Mouse (Mus musculus) hindbrain, embryonic 10.5 days (tissue): ENCODE measurements around the gene Slc7a1. TPM values are rescaled to one million over a fixed set of nuclear protein-coding genes. Genes with fewer than 3 reads are reported as not detected.

Experiments
- DNase-seq: peaks from one replicate; pipeline ENCODE4 v3.0.0-alpha.2; 2017; ENCODE audit warnings: low spot score
- H3K27ac ChIP-seq: fragments of 300-500 bp; sonication (generic); 2 replicates; pipeline ENCODE4 v1.5.1; 2016; ENCODE audit warnings: mild to moderate bottlenecking, moderate library complexity
- H3K27me3 ChIP-seq: fragments of 300-500 bp; sonication (generic); 2 replicates; pipeline ENCODE4 v1.6.1; 2016; ENCODE audit warnings: mild to moderate bottlenecking; ENCODE audit not compliant: poor library complexity, insufficient read depth, severe bottlenecking
- H3K36me3 ChIP-seq: fragments of 300-500 bp; sonication (generic); 2 replicates; pipeline ENCODE4 v1.6.1; 2016; ENCODE audit warnings: mild to moderate bottlenecking, moderate library complexity
- H3K4me1 ChIP-seq: fragments of 300-500 bp; sonication (generic); replicated peaks from 2 replicates; pipeline ENCODE4 v1.6.1; 2016; ENCODE audit warnings: mild to moderate bottlenecking
- H3K4me3 ChIP-seq: fragments of 300-500 bp; sonication (generic); 2 replicates; pipeline ENCODE4 v1.5.1; 2016; ENCODE audit warnings: mild to moderate bottlenecking, moderate library complexity
- H3K9me3 ChIP-seq: fragments of 300-500 bp; sonication (generic); 2 replicates; pipeline ENCODE4 v1.6.1; 2016; ENCODE audit warnings: mild to moderate bottlenecking, moderate library complexity
- WGBS: fragments of 180-500 bp; shearing (Covaris S2); methylation state at CpG from one replicate; pipeline ENCODE4 v1.1.7; 2016; 5-methylcytosine and 5-hydroxymethylcytosine counted together
- polyA plus RNA-seq: library from polyadenylated mRNA; unstranded; fragments of >200 nt; fragmentation: Nextera tagmentation; extraction: Ambion mirVana; gene quantifications from 2 replicates; pipeline ENCODE4 v1.2.1, GENCODE M21; 2016

Gene Slc7a1
- polyA plus RNA-seq, 1 experiment from 2014 or later = 10.8 TPM

DNA sequence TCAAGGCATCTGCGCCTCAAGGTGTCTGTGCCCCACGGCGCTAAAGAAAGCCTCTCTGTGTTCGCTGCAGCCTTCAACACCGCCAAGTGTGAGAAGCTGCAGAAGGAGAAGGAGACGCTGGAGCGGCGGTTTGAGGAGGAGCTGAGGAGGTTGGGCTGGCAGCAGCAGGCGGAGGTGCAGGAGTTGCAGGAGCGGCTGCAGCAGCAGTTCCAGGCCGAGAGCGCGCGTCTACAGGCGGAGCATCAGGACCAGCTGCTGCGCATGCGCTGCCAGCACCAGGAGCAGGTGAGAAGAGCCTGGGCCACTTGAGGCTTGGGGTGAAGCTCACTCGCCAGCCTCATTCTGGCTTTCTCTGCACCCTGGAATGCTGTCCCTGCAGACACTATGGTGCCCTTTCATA, 110.9 kb downstream of the Slc7a1 start:
- H3K4me3 ChIP-seq = no peak overlapping the region
- no peaks in the 10 kb centered on the region for H3K36me3 ChIP-seq
- H3K4me1 ChIP-seq = no peaks in the 10 kb centered on the region
- 74% methylated on average over 18 of the region's 18 CpGs for WGBS
- H3K9me3 ChIP-seq = 0 out of 2 replicates have a peak, but pooled peaks cover 3% of the 10 kb centered on the region
- DNase-seq = no peak
- H3K27ac ChIP-seq = no peak overlapping the region
- no peaks in the 10 kb centered on the region for H3K27me3 ChIP-seq

DNA sequence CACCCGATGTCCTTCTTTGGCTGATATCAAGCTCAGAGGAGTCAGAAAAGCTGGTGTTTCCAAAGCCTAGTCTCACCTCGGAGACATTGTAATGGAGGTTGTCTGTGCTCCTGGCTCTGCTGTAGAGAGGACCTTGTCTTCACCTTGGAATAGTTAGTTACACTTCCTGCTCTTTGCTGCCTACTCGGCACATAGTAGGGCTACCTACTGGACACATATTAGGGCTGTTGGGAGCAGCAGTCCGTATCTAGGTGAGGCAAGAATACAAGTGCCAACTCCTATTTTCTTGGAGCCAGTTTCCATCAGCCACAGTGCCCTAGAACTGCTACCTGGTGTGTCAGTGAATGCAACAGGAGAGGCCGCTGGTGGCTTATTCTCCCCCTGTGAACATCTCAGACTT, 112.2 kb downstream of the Slc7a1 start:
- no peaks in the 10 kb centered on the region for H3K4me1 ChIP-seq
- H3K36me3 ChIP-seq = no peaks in the 10 kb centered on the region
- 92% methylated on average over 5 of the region's 5 CpGs for WGBS
- no peak overlapping the region for H3K27ac ChIP-seq
- DNase-seq = no peak
- H3K27me3 ChIP-seq = no peaks in the 10 kb centered on the region
- no peaks in the 10 kb centered on the region for H3K9me3 ChIP-seq
- H3K4me3 ChIP-seq = no peak overlapping the region

DNA sequence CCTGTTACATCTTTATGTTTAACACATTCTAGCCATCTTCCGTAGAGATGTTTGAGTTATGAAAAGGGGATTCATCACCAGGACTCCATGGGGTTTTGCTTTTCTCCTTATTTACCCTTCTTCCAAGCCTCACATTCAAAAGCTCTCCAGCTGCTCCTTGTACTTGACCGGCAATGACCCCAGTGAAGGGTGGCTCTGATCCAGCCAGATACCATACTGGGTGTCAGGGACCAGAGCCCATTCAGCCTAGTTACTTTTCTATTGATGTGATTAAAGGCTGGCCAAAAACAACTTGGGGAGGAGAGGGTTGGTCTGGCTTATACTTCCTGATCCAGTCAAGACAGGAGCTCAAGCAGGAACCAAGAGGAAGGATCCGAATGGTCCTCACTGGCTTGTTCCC, 116.1 kb downstream of the Slc7a1 start:
- no peaks in the 10 kb centered on the region for H3K4me1 ChIP-seq
- no peak for DNase-seq
- no peaks in the 10 kb centered on the region for H3K27me3 ChIP-seq
- no peak overlapping the region for H3K4me3 ChIP-seq
- WGBS = 93% methylated on average over 3 of the region's 3 CpGs
- H3K27ac ChIP-seq = no peak overlapping the region
- H3K36me3 ChIP-seq = no peaks in the 10 kb centered on the region
- no peaks in the 10 kb centered on the region for H3K9me3 ChIP-seq

DNA sequence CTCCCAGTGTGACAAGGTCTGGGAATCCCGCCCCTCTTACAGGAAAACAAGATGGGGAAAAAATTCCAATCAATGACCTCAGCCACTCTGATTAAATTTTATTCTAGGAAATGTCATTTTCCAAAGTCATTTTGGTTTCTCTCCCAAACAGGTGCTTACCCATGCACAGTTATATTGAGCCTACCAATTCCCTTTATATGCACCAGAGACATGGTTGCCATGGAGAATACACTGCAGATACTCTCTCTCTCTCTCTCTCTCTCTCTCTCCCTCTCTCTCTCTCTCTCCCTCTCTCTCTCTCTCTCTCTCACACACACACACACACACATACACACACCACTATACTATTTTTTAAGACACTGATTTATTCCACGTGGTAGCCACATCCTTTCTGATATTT, 116.5 kb downstream of the Slc7a1 start:
- Histone ChIP-seq H3K9me3 (no peaks in the 10 kb centered on the region), H3K27ac (no peak overlapping the region), H3K36me3 (no peaks in the 10 kb centered on the region), H3K27me3 (no peaks in the 10 kb centered on the region), H3K4me1 (no peaks in the 10 kb centered on the region), H3K4me3 (no peak overlapping the region)
- DNase-seq = no peak
- whole genome bisulfite sequencing = 76% methylated on average over 2 of the region's 2 CpGs

DNA sequence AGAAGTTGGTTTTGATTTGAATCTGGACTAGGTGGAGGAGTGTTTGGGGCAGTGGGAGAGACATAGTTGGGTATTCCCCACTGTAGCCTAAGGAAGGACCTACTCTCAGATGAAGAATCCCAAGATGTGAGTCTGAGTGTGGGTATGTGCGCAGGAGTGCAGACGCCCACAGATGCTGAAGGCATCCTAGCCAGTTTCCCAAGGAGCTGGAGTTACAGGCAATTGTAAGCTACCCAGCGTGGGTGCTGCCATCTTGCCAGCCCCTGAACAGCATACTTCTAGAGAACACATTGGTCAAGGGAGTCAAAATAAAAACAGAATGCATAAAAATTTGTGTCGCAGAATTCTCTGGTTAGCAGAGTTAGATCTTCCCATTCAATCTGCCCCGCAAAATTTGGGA, 117.1 kb downstream of the Slc7a1 start:
- H3K4me3 ChIP-seq = no peak overlapping the region
- 95% methylated on average over 5 of the region's 5 CpGs for WGBS

DNA sequence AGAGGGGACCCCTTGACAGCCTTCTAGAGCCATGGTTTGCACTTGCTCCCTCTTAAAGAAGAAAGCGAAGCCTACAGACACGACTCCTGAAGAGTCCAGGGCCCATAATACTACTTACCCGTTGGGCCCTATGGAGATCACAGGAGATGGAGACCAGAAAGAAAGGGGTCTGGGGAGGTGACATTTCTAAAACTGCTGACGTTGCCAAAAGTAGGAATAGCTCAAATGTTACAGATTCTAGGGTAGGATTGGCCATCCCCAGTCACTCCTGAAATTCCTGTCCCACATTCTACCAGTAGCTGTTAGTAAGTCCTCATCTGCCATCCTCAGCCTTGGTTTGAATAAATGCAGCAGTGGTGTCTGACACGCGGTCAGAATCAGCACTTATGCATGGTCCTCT, 117.6 kb downstream of the Slc7a1 start:
- 80% methylated on average over 6 of the region's 6 CpGs for WGBS
- H3K9me3 ChIP-seq = no peaks in the 10 kb centered on the region
- no peaks in the 10 kb centered on the region for H3K4me1 ChIP-seq
- H3K27me3 ChIP-seq = no peaks in the 10 kb centered on the region
- no peaks in the 10 kb centered on the region for H3K36me3 ChIP-seq
- H3K4me3 ChIP-seq = no peak overlapping the region
- no peak for DNase-seq
- no peak overlapping the region for H3K27ac ChIP-seq

More for the DNA sequence above, 117.1 kb downstream of the Slc7a1 start:
- H3K27me3 ChIP-seq = no peaks in the 10 kb centered on the region
- DNase-seq = no peak
- H3K36me3 ChIP-seq = no peaks in the 10 kb centered on the region
- H3K4me1 ChIP-seq = no peaks in the 10 kb centered on the region
- no peaks in the 10 kb centered on the region for H3K9me3 ChIP-seq
- H3K27ac ChIP-seq = no peak overlapping the region

DNA sequence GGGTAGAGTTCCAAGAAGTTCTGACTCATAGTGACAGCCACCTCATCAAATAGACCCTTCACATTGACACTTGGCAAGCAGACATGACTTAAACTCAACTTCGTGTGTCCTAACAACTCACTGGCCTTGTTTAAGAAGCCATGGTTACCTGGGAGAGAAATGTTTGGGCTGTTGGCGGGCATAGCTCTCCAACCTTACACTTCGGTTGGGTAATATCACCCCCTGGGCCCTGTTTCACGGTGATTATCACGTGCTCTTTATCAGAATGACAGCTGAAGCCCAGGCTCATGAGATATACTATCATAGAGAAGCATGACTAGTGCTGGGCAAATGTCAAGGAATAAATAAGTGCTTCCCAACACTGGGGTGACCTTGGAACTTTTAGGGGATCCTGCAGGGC, 119.4 kb downstream of the Slc7a1 start:
- H3K27me3 ChIP-seq = no peaks in the 10 kb centered on the region
- DNase-seq = no peak
- 89% methylated on average over 5 of the region's 5 CpGs for WGBS
- no peak overlapping the region for H3K4me3 ChIP-seq
- no peaks in the 10 kb centered on the region for H3K9me3 ChIP-seq
- no peaks in the 10 kb centered on the region for H3K36me3 ChIP-seq
- H3K4me1 ChIP-seq = no peaks in the 10 kb centered on the region
- H3K27ac ChIP-seq = no peak overlapping the region

DNA sequence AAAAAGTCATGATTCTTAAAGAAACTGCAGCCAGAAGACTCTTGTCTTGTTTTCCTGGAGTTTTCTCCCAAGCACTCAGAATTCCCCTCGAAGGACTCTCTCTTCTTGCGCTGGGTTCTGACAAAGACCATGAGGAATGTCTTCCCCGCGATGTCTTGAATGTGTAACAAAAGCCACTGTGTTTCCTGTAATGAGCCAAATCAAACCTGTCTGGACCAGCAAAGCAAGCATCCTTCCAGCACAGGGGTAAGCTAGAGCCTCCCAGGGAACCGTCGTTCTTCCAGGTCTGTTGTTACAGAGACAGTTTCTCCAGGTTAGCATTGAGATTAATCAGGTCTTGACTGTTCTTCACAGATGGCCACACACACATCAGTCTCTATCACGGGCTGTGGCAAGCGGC, 121.5 kb downstream of the Slc7a1 start:
- Histone ChIP-seq H3K4me1 (no peaks in the 10 kb centered on the region), H3K4me3 (no peak overlapping the region), H3K27me3 (no peaks in the 10 kb centered on the region), H3K9me3 (no peaks in the 10 kb centered on the region), H3K27ac (no peak overlapping the region), H3K36me3 (no peaks in the 10 kb centered on the region)
- WGBS = 85% methylated on average over 8 of the region's 8 CpGs
- DNase-seq = no peak

Other genes starting within 250 kb of the Slc7a1 start
- gene Ubl3, start 152.9 kb upstream of the Slc7a1 start, polyA plus RNA-seq = 60.8 and 71.8 TPM in 2 replicates